Mouse (Mus musculus): ENCODE data around the gene Armcx4.

DNA sequence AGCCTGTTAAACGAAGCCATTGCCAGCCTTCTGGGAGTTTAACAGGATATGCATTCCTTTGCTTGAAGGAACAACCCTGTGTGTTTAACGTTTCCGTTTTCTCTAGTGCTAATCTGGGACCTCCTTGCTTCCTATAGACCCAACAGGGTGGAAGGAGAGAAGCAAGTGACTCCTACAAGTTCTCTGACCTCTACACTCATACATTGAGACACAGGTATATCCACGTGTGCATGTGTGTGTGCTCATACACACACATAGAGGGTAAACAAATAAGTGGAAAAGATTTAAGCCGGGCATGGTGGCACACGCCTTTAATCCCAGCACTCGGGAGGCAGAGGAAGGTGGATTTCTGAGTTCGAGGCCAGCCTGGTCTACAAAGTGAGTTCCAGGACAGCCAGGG lies 38.9 kb upstream of the Armcx4 start:
- TF ChIP-seq CTCF (IDR thresholded peaks at IDR 0.05; ENCODE audit: extremely low read depth, insufficient read depth, low read length) (no peak), POLR2A (IDR thresholded peaks at IDR 0.05; ENCODE audit: extremely low read depth, insufficient read depth, low read length) (no peak)

Data from cortical plate, adult 2 months (tissue).